Mouse (Mus musculus): ENCODE measurements around the gene Nbr1.

DNA sequence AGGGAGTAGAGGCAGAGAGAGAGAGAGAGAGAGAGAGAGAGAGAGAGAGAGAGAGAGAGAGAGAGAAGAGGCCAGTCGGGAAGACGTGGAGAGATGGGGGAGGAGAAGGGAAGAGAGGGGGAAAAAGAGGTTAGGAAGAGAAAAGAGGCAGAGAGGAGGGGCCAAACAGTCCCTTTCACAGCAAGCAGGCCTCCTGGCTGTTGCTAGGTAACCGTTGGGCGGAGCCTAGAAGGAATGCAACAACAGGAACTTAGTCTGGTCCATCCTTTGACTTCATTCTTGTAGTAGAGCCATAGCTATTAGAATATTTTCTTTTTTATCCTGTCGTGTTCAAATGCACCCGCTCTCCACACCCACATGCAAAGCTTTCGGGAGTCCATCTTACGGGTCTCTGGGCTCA is 65.9 kb downstream of the Nbr1 start:
- TF ChIP-seq CTCF (IDR thresholded peaks at IDR 0.05; ENCODE audit: low read depth) (no peak), EP300 (IDR thresholded peaks at IDR 0.05; ENCODE audit: low read depth) (no peak)

Measured in heart, postnatal 0 days (tissue).